Mouse (Mus musculus): ENCODE data around the gene Plcd3. TPM values are rescaled to one million over a fixed set of nuclear protein-coding genes. Genes with fewer than 3 reads are reported as not detected.

Plcd3 gene
- polyA plus RNA-seq, 1 experiment from 2014 or later, result 0.92 TPM

Other genes with a start within 250 kb of the Plcd3 start
- 199 and 235 TPM in 2 replicates for gene Eftud2, start 220.7 kb downstream of the Plcd3 start, polyA plus RNA-seq (2015; fragmentation: Nextera tagmentation; extraction: Ambion mirVana)
- gene Ccdc103, start 220.5 kb downstream of the Plcd3 start, polyA plus RNA-seq (2015; fragmentation: Nextera tagmentation; extraction: Ambion mirVana), result 1.8 and 2.8 TPM in 2 replicates
- not detected in 2 replicates for gene Fam187a, start 216.5 kb downstream of the Plcd3 start, polyA plus RNA-seq (2015; fragmentation: Nextera tagmentation; extraction: Ambion mirVana)
- not detected in 2 replicates for gene Gfap, start 200.7 kb downstream of the Plcd3 start, polyA plus RNA-seq (2015; fragmentation: Nextera tagmentation; extraction: Ambion mirVana)
- gene Kif18b, start 176.5 kb downstream of the Plcd3 start, polyA plus RNA-seq (2015; fragmentation: Nextera tagmentation; extraction: Ambion mirVana), result 10.3 and 10.7 TPM in 2 replicates
- gene C1ql1, start 155.0 kb downstream of the Plcd3 start, polyA plus RNA-seq (2015; fragmentation: Nextera tagmentation; extraction: Ambion mirVana), result 1.4 and 1.5 TPM in 2 replicates
- gene Nmt1, start 73.5 kb downstream of the Plcd3 start, polyA plus RNA-seq (2015; fragmentation: Nextera tagmentation; extraction: Ambion mirVana), result 47.3 and 53.9 TPM in 2 replicates
- gene Dcakd, start 73.3 kb downstream of the Plcd3 start, polyA plus RNA-seq (2015; fragmentation: Nextera tagmentation; extraction: Ambion mirVana), result 182 and 195 TPM in 2 replicates
- 8.1 TPM in 2 replicates for gene Acbd4, start within 50 bp of the Plcd3 start, polyA plus RNA-seq (2015; fragmentation: Nextera tagmentation; extraction: Ambion mirVana)
- 3.3 and 4.1 TPM in 2 replicates for gene Hexim1, start 14.6 kb upstream of the Plcd3 start, polyA plus RNA-seq (2015; fragmentation: Nextera tagmentation; extraction: Ambion mirVana)
- 13.4 and 13.9 TPM in 2 replicates for gene Hexim2, start 30.8 kb upstream of the Plcd3 start, polyA plus RNA-seq (2015; fragmentation: Nextera tagmentation; extraction: Ambion mirVana)
- 0.76 and 0.92 TPM in 2 replicates for gene Fmnl1, start 69.4 kb upstream of the Plcd3 start, polyA plus RNA-seq (2015; fragmentation: Nextera tagmentation; extraction: Ambion mirVana)
- 0.37 and 0.54 TPM in 2 replicates for gene 1700023F06Rik, start 106.9 kb upstream of the Plcd3 start, polyA plus RNA-seq (2015; fragmentation: Nextera tagmentation; extraction: Ambion mirVana)
- not detected in 2 replicates for gene Spata32, start 116.8 kb upstream of the Plcd3 start, polyA plus RNA-seq (2015; fragmentation: Nextera tagmentation; extraction: Ambion mirVana)
- gene Map3k14, start 165.8 kb upstream of the Plcd3 start, polyA plus RNA-seq (2015; fragmentation: Nextera tagmentation; extraction: Ambion mirVana), result 2.8 and 4.5 TPM in 2 replicates